Mouse (Mus musculus) liver, embryonic 13.5 days (tissue): ENCODE results near the gene Olfr1357. TPM values are rescaled to one million over a fixed set of nuclear protein-coding genes. Genes with fewer than 3 reads are reported as not detected.
"Not testable (repeated sequence)": the region's sequence is repeated elsewhere in the genome, so short reads cannot be mapped to it uniquely, and the experiment has no call there.

Source experiments
- ATAC-seq: fragments of 200-750 bp; cut with Nextera tagmentation; 2 replicates; pipeline ENCODE4 v1.8.0; 2017; ENCODE audit warnings: low read depth, mild to moderate bottlenecking, moderate number of reproducible peaks, moderate library complexity
- DNase-seq: peaks from one replicate; pipeline ENCODE4 v3.0.0; 2022
- H3K27ac ChIP-seq: fragments of 300-500 bp; sonication (generic); 2 replicates; pipeline ENCODE4 v1.5.1; 2015; ENCODE audit warnings: moderate library complexity, mild to moderate bottlenecking, inconsistent platforms
- H3K27me3 ChIP-seq: fragments of 300-500 bp; sonication (generic); 2 replicates; pipeline ENCODE4 v1.6.1; 2015; ENCODE audit warnings: mild to moderate bottlenecking, inconsistent platforms
- H3K36me3 ChIP-seq: fragments of 300-500 bp; sonication (generic); 2 replicates; pipeline ENCODE4 v1.6.1; 2015; ENCODE audit warnings: mild to moderate bottlenecking, inconsistent platforms
- H3K4me1 ChIP-seq: fragments of 300-500 bp; sonication (generic); replicated peaks from 2 replicates; pipeline ENCODE4 v1.6.1; 2015; ENCODE audit warnings: inconsistent platforms
- H3K4me2 ChIP-seq: fragments of 300-500 bp; sonication (generic); 2 replicates; pipeline ENCODE4 v1.6.1; 2015; ENCODE audit warnings: inconsistent platforms, mild to moderate bottlenecking, moderate library complexity
- H3K4me3 ChIP-seq: fragments of 300-500 bp; sonication (generic); replicated peaks from 2 replicates; pipeline ENCODE4 v1.5.1; 2015; ENCODE audit warnings: mild to moderate bottlenecking, inconsistent platforms
- H3K9ac ChIP-seq: fragments of 300-500 bp; sonication (generic); 2 replicates; pipeline ENCODE4 v1.6.1; 2015; ENCODE audit warnings: mild to moderate bottlenecking, inconsistent platforms
- H3K9me3 ChIP-seq: fragments of 300-500 bp; sonication (generic); replicated peaks from 2 replicates; pipeline ENCODE4 v1.6.1; 2016; ENCODE audit warnings: inconsistent platforms
- WGBS: fragments of 180-500 bp; shearing (Covaris S2); methylation state at CpG from one replicate; pipeline ENCODE4 v1.1.7; 2015; ENCODE audit not compliant: insufficient replicate concordance; 5-methylcytosine and 5-hydroxymethylcytosine counted together
- polyA plus RNA-seq: library from polyadenylated mRNA; unstranded; fragments of >200 nt; fragmentation: Nextera tagmentation; extraction: Ambion mirVana; gene quantifications from 2 replicates; pipeline ENCODE4 v1.2.1, GENCODE M21; 2015

The Olfr1357 gene
- polyA plus RNA-seq: not detected in 2 replicates

DNA sequence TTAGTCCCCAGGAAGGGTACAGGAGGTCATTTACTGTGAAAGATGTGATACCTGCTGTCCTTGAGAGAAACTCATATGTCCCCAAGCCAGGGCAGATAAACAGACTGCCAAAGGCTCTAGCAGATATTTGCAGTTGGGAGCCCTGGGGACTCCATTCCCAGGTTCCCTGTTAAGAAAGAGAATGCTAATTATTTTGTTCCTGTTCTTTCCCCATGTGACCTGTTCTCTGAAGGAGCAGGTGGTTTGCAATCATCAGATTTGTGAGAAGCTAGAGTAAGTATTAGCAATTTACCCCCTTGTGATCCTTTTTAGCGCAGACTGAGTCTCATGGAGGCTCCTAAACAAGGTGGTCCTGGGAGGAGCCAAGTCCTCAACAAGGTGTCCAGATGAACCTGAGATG is at the start of gene Olfr1357:
Gene Olfr1357 (minus strand): TSS at position 101 of the 400 bp plus-strand sequence.
- no peak for DNase-seq
- Histone ChIP-seq H3K27me3 (no peaks in the 10 kb centered on the region), H3K36me3 (no peaks in the 10 kb centered on the region), H3K4me3 (no peak within 1 kb of the TSS), H3K4me2 (no peak within 1 kb of the TSS), H3K9me3 (no peaks in the 10 kb centered on the region), H3K27ac (no peak within 1 kb of the TSS), H3K9ac (no peak within 1 kb of the TSS), H3K4me1 (no peaks in the 10 kb centered on the region)
- 56% methylated on average over 1 of the region's 1 CpGs for WGBS
- ATAC-seq: no peak

DNA sequence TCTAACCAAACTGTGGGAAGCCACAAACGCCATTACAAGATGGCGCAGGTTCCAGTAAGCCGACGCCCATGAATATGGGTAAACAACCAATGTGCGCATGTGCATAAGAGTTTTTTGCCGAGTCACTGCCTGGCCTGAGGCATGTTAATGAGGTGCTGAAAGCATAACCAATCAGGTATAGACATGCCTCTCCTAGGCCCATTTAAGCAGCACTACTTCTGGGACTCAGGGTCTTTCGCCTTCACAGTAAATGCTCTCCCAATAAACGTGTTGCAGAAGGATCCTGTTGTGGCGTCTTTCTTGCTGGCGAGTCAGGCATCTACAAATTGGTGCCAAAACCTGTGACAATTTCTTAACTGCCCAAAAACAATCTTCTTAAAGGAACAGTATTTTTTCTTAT is 48.8 kb upstream of the Olfr1357 start:
- H3K36me3 ChIP-seq, H3K9ac ChIP-seq, ATAC-seq, H3K4me2 ChIP-seq, H3K4me3 ChIP-seq, H3K9me3 ChIP-seq, H3K27ac ChIP-seq, H3K4me1 ChIP-seq, DNase-seq, H3K27me3 ChIP-seq: not testable (repeated sequence)
- WGBS: 82% methylated on average over 10 of the region's 10 CpGs

DNA sequence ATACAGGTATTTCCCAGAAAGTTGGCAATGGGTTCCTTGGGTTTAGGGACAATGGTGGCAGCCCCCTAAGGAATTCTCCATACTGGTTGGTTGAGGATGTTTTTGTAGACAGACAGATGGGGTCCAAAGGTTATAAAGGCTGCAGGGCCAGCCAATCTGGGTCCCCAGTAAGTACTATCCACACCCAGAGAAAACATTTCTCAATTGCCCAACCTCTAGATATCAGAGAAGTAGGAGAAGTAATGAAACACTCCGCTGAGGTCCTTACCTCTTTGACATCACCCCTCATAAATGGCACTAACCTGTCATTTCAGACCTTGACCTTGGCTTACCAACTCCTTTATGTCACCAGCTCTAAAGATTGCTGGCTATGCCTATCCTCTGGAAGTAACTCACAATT is 46.7 kb upstream of the Olfr1357 start:
- H3K27me3 ChIP-seq: no peaks in the 10 kb centered on the region
- no peak overlapping the region for H3K9ac ChIP-seq
- 74% methylated on average over 1 of the region's 1 CpGs for WGBS
- DNase-seq (no peak), ATAC-seq (no peak)
- H3K4me3 ChIP-seq: no peak overlapping the region
- H3K4me1 ChIP-seq: no peaks in the 10 kb centered on the region
- H3K36me3 ChIP-seq: no peaks in the 10 kb centered on the region
- H3K4me2 ChIP-seq: no peak overlapping the region
- H3K27ac ChIP-seq: no peak overlapping the region
- H3K9me3 ChIP-seq: no peaks in the 10 kb centered on the region

DNA sequence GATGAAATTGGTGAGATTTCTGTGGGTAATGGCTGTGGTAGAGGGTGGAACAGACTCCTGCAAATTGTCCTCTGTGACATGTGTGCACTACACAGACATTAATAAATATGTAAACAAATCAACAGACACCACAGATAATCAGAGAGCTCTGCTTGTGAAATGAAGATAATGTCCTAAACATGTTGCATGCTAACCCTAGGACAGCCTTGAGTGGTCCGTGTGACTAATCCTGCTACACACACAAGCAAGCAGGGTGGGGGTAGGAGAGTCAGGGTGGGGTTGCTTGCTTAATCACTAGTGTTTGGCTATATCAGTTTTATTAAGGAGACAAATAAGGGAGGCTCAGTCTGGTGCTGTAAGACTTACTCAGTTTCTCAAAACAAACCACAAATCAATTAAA is 43.3 kb upstream of the Olfr1357 start:
- DNase-seq (no peak), ATAC-seq (no peak)
- H3K9me3 ChIP-seq: no peaks in the 10 kb centered on the region
- H3K36me3 ChIP-seq: no peaks in the 10 kb centered on the region
- no peaks in the 10 kb centered on the region for H3K4me1 ChIP-seq
- WGBS: 46% methylated on average over 1 of the region's 1 CpGs
- no peak overlapping the region for H3K27ac ChIP-seq
- no peaks in the 10 kb centered on the region for H3K27me3 ChIP-seq
- H3K4me3 ChIP-seq: no peak overlapping the region
- no peak overlapping the region for H3K4me2 ChIP-seq
- no peak overlapping the region for H3K9ac ChIP-seq

DNA sequence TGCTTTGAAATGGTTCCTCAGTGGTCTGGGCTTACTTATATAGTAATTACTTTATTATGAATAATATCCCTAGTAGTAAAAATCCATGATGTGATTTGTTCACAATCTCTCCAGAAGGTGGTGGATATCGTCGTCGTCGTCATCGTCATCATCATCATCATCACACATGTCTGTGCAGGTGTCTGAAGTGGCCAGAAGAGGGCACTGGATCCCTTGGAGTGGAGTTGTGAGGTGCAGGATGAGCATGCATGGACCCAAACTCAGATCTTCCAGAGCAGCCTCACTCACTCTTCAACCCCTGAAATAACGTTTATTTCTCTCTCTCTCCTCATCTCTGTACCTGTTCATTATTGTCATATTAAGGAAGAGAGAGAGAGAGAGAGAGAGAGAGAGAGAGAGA is 14.4 kb upstream of the Olfr1357 start:
- Histone ChIP-seq H3K9ac (no peak overlapping the region), H3K4me2 (no peak overlapping the region), H3K4me3 (no peak overlapping the region), H3K4me1 (no peaks in the 10 kb centered on the region), H3K36me3 (no peaks in the 10 kb centered on the region), H3K27me3 (no peaks in the 10 kb centered on the region), H3K27ac (no peak overlapping the region), H3K9me3 (no peaks in the 10 kb centered on the region)
- 14% methylated on average over 6 of the region's 6 CpGs for WGBS
- ATAC-seq (no peak), DNase-seq (no peak)

DNA sequence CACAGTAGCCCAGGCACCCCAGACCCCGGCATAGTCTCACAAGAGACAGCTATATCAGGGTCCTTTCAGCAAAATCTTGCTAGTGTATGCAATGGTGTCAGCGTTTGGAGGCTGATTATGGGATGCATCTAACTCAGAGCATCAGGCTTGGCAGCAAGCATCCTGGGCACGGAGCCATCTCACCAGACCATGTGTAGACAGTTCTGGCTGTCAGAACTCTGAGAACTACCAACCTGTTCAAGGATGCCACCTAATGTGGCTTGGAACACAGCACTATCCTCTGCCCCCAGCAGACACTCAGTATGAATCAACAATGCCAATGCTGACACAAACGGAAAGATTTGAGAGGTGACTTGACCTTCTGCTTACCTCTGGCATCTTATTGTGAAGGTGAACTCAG is 12.3 kb upstream of the Olfr1357 start:
- Histone ChIP-seq H3K36me3 (no peaks in the 10 kb centered on the region), H3K4me3 (no peak overlapping the region), H3K9ac (no peak overlapping the region), H3K27me3 (no peaks in the 10 kb centered on the region), H3K9me3 (no peaks in the 10 kb centered on the region), H3K4me2 (no peak overlapping the region), H3K27ac (no peak overlapping the region), H3K4me1 (no peaks in the 10 kb centered on the region)
- 58% methylated on average over 4 of the region's 4 CpGs for WGBS
- DNase-seq: no peak
- no peak for ATAC-seq

DNA sequence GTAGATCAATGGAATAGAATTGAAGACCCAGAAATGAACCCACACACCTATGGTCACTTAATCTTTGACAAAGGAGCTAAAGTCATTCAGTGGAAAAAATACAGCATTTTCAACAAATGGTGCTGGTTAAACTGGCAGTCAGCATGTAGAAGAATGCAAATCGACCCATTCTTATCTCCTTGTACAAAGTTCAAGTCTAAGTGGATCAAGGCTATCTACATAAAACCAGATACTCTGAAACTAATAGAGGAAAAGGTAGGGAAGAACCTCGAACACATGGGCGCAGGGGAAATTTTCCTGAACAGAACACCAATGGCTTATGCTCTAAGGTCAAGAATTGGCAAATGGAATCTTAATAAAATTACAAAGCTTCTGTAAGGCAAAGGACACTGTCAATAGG is 5.3 kb upstream of the Olfr1357 start:
- ATAC-seq, H3K4me3 ChIP-seq, H3K9me3 ChIP-seq, H3K27me3 ChIP-seq, H3K4me1 ChIP-seq, H3K9ac ChIP-seq, DNase-seq, H3K4me2 ChIP-seq, H3K27ac ChIP-seq, H3K36me3 ChIP-seq: not testable (repeated sequence)
- WGBS: 57% methylated on average over 3 of the region's 3 CpGs

DNA sequence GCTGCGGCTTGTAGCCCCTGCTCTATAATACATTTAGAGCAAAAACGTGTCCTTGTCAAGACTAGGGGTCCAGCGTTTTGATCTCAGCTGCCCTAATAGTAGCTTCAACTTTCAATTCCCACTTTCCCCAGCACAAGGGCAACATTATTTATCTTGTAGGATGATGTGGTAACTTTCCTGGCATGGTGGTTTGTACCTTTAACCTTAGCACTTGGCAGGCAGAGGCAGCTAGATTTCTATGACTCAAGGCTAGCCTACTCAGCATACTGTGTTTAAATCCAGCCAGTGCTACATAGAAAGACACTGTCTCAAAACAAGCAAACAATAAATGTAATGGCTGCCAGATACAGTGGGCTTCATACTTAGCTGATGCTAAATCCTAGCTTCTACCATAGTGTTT is 10.3 kb downstream of the Olfr1357 start:
- 44% methylated on average over 3 of the region's 3 CpGs for WGBS
- Histone ChIP-seq H3K36me3 (no peaks in the 10 kb centered on the region), H3K9ac (no peak overlapping the region), H3K4me2 (no peak overlapping the region), H3K27me3 (peaks cover 18% of the 10 kb centered on the region), H3K4me3 (no peak overlapping the region), H3K9me3 (no peaks in the 10 kb centered on the region), H3K27ac (no peak overlapping the region), H3K4me1 (no peaks in the 10 kb centered on the region)
- ATAC-seq (no peak), DNase-seq (no peak)

DNA sequence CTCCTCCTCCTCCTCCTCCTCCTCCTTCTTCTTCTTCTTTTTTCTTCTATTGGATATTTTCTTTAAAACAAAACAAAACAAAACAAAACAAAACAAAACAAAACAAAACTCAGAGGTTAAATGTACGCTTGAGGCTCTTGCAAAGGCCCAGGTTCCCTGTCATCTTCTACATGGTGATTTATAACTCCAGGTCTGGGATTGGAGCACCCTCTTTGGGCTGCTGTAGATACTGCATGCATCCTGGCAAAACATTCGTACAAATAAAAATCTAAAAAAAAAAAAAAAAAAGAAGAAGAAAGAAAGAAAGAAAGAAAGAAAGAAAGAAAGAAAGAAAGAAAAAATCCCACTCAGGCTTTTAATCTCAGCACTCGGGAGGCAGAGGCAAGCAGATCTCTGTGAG is 12.8 kb downstream of the Olfr1357 start:
- no peak for ATAC-seq
- H3K27ac ChIP-seq: no peak overlapping the region
- no peaks in the 10 kb centered on the region for H3K9me3 ChIP-seq
- no peaks in the 10 kb centered on the region for H3K36me3 ChIP-seq
- no peaks in the 10 kb centered on the region for H3K4me1 ChIP-seq
- H3K4me3 ChIP-seq: no peak overlapping the region
- H3K4me2 ChIP-seq: no peak overlapping the region
- 26% methylated on average over 3 of the region's 3 CpGs for WGBS
- peaks cover 25% of the 10 kb centered on the region for H3K27me3 ChIP-seq
- no peak for DNase-seq
- H3K9ac ChIP-seq: no peak overlapping the region

DNA sequence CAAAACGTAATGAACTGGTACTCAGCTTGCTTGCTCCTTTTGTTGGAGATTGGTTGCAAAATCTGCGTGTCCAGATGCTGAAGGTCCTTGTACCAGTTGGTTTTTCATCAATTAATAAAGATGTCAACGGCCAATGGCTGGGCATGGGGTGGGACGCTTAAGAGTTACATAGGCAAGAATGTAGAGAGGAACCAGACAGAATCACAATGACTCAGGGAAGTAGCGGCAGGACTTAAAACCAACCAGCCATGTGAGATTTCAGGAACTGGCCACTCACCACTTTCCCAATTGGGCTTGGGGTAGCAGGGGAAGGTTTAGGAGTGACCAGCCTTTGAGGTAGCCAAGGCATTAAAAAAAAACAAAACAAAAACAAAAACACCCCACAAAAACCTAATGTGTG is 18.0 kb downstream of the Olfr1357 start:
- no peak overlapping the region for H3K9ac ChIP-seq
- DNase-seq: no peak
- no peak overlapping the region for H3K4me3 ChIP-seq
- 54% methylated on average over 5 of the region's 5 CpGs for WGBS
- H3K4me2 ChIP-seq: no peak overlapping the region
- H3K4me1 ChIP-seq: no peaks in the 10 kb centered on the region
- no peaks in the 10 kb centered on the region for H3K9me3 ChIP-seq
- peaks cover 36% of the 10 kb centered on the region for H3K27me3 ChIP-seq
- ATAC-seq: no peak
- H3K36me3 ChIP-seq: no peaks in the 10 kb centered on the region
- no peak overlapping the region for H3K27ac ChIP-seq

DNA sequence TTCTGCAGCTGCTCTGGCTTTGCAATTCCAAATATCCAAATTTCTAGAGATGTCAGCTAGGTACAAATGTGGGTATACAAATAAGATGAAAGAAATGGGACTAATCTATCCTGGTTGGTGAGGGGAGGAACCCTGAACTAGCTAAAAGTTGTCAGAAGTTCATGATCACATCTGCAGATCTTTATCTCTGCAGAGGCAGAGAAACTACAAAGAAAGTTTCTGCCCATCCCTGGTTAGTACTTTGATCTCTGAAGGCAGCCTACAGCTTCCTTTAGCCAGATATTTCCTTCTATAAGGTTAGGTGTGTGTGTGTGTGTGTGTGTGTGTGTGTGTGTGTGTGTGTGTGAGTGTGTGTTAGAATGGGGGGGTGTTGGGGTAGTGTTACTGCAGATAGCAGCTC is 23.3 kb downstream of the Olfr1357 start:
- Histone ChIP-seq H3K9ac (no peak overlapping the region), H3K27ac (no peak overlapping the region), H3K27me3 (peaks cover 69% of the 10 kb centered on the region), H3K9me3 (no peaks in the 10 kb centered on the region), H3K36me3 (no peaks in the 10 kb centered on the region), H3K4me1 (peaks cover 3% of the 10 kb centered on the region; the same call in 1 of the 2 replicates), H3K4me2 (no peak overlapping the region), H3K4me3 (no peak overlapping the region)
- ATAC-seq (no peak), DNase-seq (no peak)

DNA sequence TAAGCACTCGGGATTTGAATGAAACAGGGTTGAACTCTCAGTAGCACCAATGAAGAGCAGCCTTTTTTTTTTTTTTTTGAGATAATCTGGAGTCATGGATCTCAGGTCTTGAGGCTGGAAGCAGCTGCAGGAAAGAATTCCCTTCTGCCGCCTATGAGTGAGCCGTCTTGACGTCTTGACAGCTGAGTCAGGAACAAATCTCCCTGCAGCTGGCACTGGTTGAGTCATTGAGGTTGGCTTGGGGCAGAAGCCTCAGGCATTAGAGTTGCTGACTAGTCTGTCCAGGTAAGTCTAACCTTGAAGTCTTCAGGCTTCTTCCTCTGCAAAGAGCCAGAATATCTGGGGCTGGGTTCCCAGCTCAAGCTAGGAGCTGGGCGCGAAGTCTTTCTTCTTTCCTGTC is 23.7 kb downstream of the Olfr1357 start:
- Histone ChIP-seq H3K9me3 (no peaks in the 10 kb centered on the region), H3K27me3 (peaks cover 72% of the 10 kb centered on the region), H3K4me2 (no peak overlapping the region), H3K4me1 (peaks cover 3% of the 10 kb centered on the region; the same call in 1 of the 2 replicates), H3K27ac (no peak overlapping the region), H3K36me3 (0 out of 2 replicates have a peak, but pooled peaks cover 3% of the 10 kb centered on the region), H3K4me3 (no peak overlapping the region), H3K9ac (no peak overlapping the region)
- DNase-seq (no peak), ATAC-seq (no peak)
- 62% methylated on average over 6 of the region's 6 CpGs for WGBS
